Mouse (Mus musculus) erythroblast, embryonic 14.5 days (primary cell): ENCODE measurements around the gene Unk.

ENCODE experiments used
- GATA1 ChIP-seq: IDR thresholded peaks from 2 replicates; pipeline ENCODE4 v1.6.1; 2012; ENCODE audit warnings: low read length, inconsistent platforms, mixed read lengths
- TAL1 ChIP-seq: IDR thresholded peaks from 3 replicates; pipeline ENCODE4 v1.6.1; 2012; ENCODE audit warnings: low read length, inconsistent platforms, mixed read lengths

DNA sequence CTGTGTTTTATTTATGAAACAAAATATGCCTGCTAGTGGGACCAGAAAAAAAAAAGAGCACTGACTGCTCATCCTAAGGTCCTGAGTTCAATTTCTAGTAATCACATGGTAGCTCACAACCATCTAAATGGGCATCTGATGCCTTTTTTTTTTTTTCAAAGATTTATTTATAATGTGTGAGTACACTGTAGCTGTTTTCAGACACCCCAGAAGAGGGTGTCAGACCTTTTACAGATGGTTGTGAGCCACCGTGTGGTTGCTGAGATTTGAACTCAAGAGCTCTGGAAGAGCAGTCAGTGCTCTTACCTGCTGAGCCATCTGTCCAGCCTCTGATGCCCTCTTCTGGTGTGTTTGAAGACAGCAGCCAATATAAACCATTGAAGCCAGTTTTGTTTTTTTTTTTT is 9.6 kb upstream of the Unk start:
- TF ChIP-seq GATA1 (no peak), TAL1 (no peak)
